Mouse (Mus musculus) lung, postnatal 0 days (tissue): ENCODE measurements around the gene Teddm1b.

Experiments
- CTCF ChIP-seq: IDR thresholded peaks from 2 replicates; pipeline ENCODE4 v1.5.1; 2016; ENCODE audit warnings: antibody characterized with exemption, mild to moderate bottlenecking
- EP300 ChIP-seq: IDR thresholded peaks from 2 replicates; pipeline ENCODE4 v1.6.1; 2016; ENCODE audit warnings: antibody characterized with exemption, mild to moderate bottlenecking, control low read depth

GRCm38 (mm10) chr1:153890121-153890520, 16.0 kb downstream of the Teddm1b start:
- TF ChIP-seq CTCF (no peak), EP300 (no peak)
